Mouse (Mus musculus) adrenal gland, postnatal 36 days (tissue): ENCODE results near the gene Gm16368. TPM values are rescaled to one million over a fixed set of nuclear protein-coding genes. Genes with fewer than 3 reads are reported as not detected.
"Not testable (repeated sequence)": the region's sequence is repeated elsewhere in the genome, so short reads cannot be mapped to it uniquely, and the experiment has no call there.

Experiments
- DNase-seq, 2 experiments: peaks; one replicate each; pipeline ENCODE4 v3.0.0; 2021; ENCODE audit warnings: mixed read lengths in 1 of 2
- long read RNA-seq, 2 experiments: library from polyadenylated mRNA; stranded (forward); transcript quantifications; one replicate each; pipeline ENCODE4 v2.0.0; 2021; ENCODE audit warnings: borderline sequencing depth in 2 of 2
- total RNA-seq, 2 experiments: library from RNA; stranded (reverse); gene quantifications; 2 replicates each; pipeline ENCODE4 v1.2.3; 2021

Gene Gm16368
- not detected for total RNA-seq
- long read RNA-seq, experiment 1, result 0 reads
- long read RNA-seq, experiment 2, result 0 reads

DNA sequence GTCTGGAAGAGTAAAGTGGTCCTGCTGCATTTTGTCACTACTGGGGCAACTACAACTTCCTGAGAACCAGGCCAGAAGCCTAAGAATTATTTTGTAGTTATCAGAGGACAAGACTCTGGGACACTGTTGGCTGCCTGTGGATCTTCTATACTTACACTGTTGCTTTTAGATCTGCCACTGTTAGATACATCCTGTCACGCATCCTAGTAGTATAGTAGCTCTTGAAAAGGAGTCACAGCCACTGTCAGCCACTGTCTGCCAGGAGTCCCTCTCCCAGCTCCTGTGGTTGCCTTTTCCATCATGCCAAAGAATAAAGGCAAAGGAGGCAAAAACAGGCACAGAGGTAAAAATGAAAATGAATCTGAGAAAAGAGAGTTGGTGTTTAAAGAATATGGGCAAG lies at the start of gene Gm16368:
Gm16368 (plus strand) TSS at position 301 of the 400 bp plus-strand sequence.
- not testable (repeated sequence) for DNase-seq

DNA sequence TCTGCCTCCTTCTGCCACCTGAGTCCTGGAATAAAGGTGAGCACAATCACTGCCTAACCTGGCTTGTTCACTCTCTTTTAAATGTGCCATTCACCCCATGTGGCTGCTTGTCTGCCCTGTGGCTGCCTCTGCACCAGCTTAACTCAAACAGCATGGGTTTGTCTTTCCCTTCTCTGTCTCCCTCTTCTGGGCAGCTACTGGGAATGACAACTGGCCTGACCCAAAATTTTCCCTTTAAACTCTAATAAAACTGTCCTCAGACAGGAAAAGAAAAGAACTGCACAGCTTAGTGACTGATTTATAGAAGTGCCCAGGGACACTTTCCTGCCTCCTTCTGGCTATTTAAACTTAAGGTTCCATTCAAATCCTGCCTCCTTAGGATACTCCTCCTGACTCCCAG lies 44.4 kb upstream of the Gm16368 start:
- not testable (repeated sequence) for DNase-seq

DNA sequence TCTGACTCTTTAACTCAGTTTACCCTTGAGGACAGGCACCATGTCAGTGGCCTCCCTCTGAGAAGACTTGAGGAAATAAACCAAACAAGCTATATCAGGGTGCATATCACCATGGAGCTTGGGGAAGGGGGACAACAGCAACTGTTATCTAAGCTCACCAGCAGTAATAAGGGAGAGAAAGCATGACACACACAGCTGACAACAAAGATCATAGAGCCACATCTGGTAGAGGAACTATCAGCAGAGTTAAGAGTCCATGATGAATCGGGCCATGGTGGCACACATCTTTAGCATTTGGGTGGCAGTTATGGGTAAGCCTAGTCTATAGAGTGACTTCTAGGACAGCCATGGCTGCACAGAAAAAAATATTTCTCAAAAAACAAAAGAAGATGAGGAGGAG lies 43.8 kb upstream of the Gm16368 start:
- DNase-seq, result not testable (repeated sequence)

DNA sequence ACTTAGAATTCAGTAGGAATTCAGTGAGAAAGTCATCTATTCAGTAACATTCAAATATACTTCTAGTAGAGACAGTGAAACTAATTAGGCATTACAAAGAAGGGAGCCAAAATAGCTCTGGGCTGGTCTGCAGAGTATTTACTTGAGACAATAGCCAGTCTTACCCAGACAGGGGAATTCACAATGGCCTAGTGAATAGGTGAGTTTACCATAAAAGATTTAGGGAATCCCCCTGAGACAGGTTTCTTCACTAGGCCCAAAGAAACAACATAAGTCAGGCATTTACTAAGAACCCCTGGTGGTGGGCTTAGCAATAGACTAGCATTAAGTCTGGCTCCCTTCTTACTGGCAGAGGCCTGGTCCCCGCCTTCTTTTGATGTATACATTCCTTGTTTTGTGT lies 38.3 kb upstream of the Gm16368 start:
- DNase-seq, result not testable (repeated sequence)

Other genes starting within 250 kb of the Gm16368 start
- gene Gm2001, start 241.4 kb upstream of the Gm16368 start, total RNA-seq, result not detected
- gene Gm2016, start 209.6 kb upstream of the Gm16368 start, total RNA-seq, result not detected
- not detected for gene Gm2022, start 188.3 kb upstream of the Gm16368 start, total RNA-seq
- not detected for gene Gm2035, start 163.8 kb upstream of the Gm16368 start, total RNA-seq
- gene Gm2042, start 129.6 kb upstream of the Gm16368 start, total RNA-seq, result not detected
- not detected for gene Gm2075, start 71.8 kb upstream of the Gm16368 start, total RNA-seq
- gene Gm6803, start 64.9 kb upstream of the Gm16368 start, total RNA-seq, result not detected
- gene Gm2056, start 56.7 kb upstream of the Gm16368 start, total RNA-seq, result not detected
- gene Gm10436, start 98.4 kb downstream of the Gm16368 start, total RNA-seq, result not detected
- not detected for gene Gm8332, start 166.4 kb downstream of the Gm16368 start, total RNA-seq
- gene Gm5662, start 190.8 kb downstream of the Gm16368 start, total RNA-seq, result not detected
- not detected for gene Gm5039, start 240.3 kb downstream of the Gm16368 start, total RNA-seq